Mouse (Mus musculus) c-Kit-positive CD71-negative TER-119-negative erythroid progenitor cells, embryonic 14.5 days (primary cell): Measurements from ENCODE around the gene Cd37.
A peak's percentile ranks its signal among the peaks of the same experiment; 100 is the strongest.

Experiments
- DNase-seq: peaks from one replicate; pipeline ENCODE4 v3.0.0-alpha.2; 2013; ENCODE audit warnings: low read depth

Gene Cd37

GRCm38 (mm10) chr7:45234922-45235571, 3.9 kb downstream of the Cd37 start:
- DNase-seq, result no peak

- DNase-seq, result no peak
These were observed 4.5 kb downstream of the Cd37 start for GRCm38 (mm10) chr7:45234333-45234841.

GRCm38 (mm10) chr7:45233580-45234332, 5.2 kb downstream of the Cd37 start:
- no peak for DNase-seq

GRCm38 (mm10) chr7:45232716-45233465, 6.0 kb downstream of the Cd37 start:
- no peak for DNase-seq

GRCm38 (mm10) chr7:45231941-45232340, 7.0 kb downstream of the Cd37 start:
- no peak for DNase-seq

GRCm38 (mm10) chr7:45231192-45231591, 7.7 kb downstream of the Cd37 start:
- DNase-seq, result no peak

- DNase-seq, result no peak
These were observed 9.3 kb downstream of the Cd37 start for GRCm38 (mm10) chr7:45229459-45230203.

- no peak for DNase-seq
These were observed 9.9 kb downstream of the Cd37 start for GRCm38 (mm10) chr7:45229046-45229445.

GRCm38 (mm10) chr7:45228548-45228947, 10.4 kb downstream of the Cd37 start:
- no peak for DNase-seq

GRCm38 (mm10) chr7:45226421-45226820, 12.5 kb downstream of the Cd37 start:
- no peak for DNase-seq

GRCm38 (mm10) chr7:45224826-45225225, 14.1 kb downstream of the Cd37 start:
- no peak for DNase-seq

- DNase-seq, result no peak
These were observed 17.2 kb downstream of the Cd37 start for GRCm38 (mm10) chr7:45221680-45222079.

GRCm38 (mm10) chr7:45216442-45217183, 22.3 kb downstream of the Cd37 start:
- DNase-seq, result no peak

- DNase-seq, result no peak
These were observed 23.1 kb downstream of the Cd37 start, which contains the start of gene Tead2 for GRCm38 (mm10) chr7:45215673-45216441. Tead2 (plus strand) TSS chr7:45215753.

- no peak for DNase-seq
These were observed 25.2 kb downstream of the Cd37 start for GRCm38 (mm10) chr7:45213708-45214107.

- no peak for DNase-seq
These were observed 26.6 kb downstream of the Cd37 start for GRCm38 (mm10) chr7:45212356-45212755.

- DNase-seq, result peak; percentile 57
These were observed 27.1 kb downstream of the Cd37 start, which contains the start of gene Dkkl1 for GRCm38 (mm10) chr7:45211851-45212251. Dkkl1 (minus strand) TSS chr7:45212147.

GRCm38 (mm10) chr7:45211070-45211469, 27.8 kb downstream of the Cd37 start:
- no peak for DNase-seq

GRCm38 (mm10) chr7:45208260-45208659, 30.7 kb downstream of the Cd37 start:
- DNase-seq, result no peak
